Mouse (Mus musculus) testis, adult 2 months (tissue): ENCODE results near the gene Cldn6.

Source experiments
- CTCF ChIP-seq: fragments of 200-500 bp; IDR thresholded peaks from 2 replicates; pipeline ENCODE4 v1.5.1; 2012; ENCODE audit warnings: low read depth, mild to moderate bottlenecking, inconsistent platforms, low read length, moderate library complexity; ENCODE audit not compliant: control insufficient read depth, insufficient read depth, insufficient replicate concordance
- POLR2A ChIP-seq: fragments of 200-500 bp; IDR thresholded peaks from 2 replicates; pipeline ENCODE4 v1.6.1; 2012; ENCODE audit warnings: low read depth, mild to moderate bottlenecking, inconsistent platforms, low read length, moderate library complexity; ENCODE audit not compliant: control insufficient read depth

GRCm38 (mm10) chr17:23661526-23661925 is 17.5 kb upstream of the Cldn6 start:
- TF ChIP-seq POLR2A (no peak), CTCF (peak; percentile 51)
